Mouse (Mus musculus) erythroblast, embryonic 14.5 days (primary cell): ENCODE data around the gene Serpina1b.
"Not testable (repeated sequence)": the region's sequence is repeated elsewhere in the genome, so short reads cannot be mapped to it uniquely, and the experiment has no call there.

ENCODE experiments used
- GATA1 ChIP-seq: IDR thresholded peaks from 2 replicates; pipeline ENCODE4 v1.6.1; 2012; ENCODE audit warnings: low read length, inconsistent platforms, mixed read lengths
- TAL1 ChIP-seq: IDR thresholded peaks from 3 replicates; pipeline ENCODE4 v1.6.1; 2012; ENCODE audit warnings: low read length, inconsistent platforms, mixed read lengths

DNA sequence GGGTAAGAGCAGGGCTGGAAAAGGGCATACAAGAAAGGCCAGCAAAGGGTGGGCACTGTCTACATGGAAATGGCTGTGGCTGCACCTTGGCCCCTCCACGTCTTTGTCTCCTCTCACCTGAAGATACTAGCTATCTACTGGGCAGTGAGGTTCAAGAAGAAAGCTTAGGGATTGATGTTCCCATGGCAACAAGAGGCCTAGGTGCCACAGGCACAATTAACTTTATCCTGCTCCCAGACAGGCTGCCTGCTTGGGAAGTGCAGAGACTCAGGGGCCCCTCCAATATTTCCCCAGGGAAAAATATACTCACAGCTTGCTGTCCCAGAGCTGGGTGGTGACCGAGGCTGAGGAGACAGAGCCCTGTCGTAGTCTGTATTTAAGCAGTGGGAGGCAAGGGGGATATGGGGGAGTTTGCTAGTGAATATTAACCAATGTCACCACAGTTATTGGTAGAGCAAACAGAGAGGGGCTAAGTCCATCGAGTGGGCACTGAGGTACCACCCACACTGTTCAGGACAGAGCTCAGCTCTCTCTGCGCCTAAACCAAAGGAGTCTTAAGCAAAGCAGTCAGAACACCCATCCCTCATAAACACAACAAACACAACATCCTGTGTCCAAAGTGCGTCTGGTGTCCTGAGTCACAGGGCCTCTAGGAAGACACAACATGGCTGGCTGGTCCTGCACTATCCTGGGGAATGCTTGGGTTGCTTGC lies 2.4 kb downstream of the Serpina1b start:
- TF ChIP-seq TAL1, GATA1: not testable (repeated sequence)
